Mouse (Mus musculus): Measurements from ENCODE around the gene Slc6a1. TPM values are rescaled to one million over a fixed set of nuclear protein-coding genes. Genes with fewer than 3 reads are reported as not detected.

Gene Slc6a1
- polyA plus RNA-seq (2014; fragmentation: Illumina TruSeq; extraction: RNeasy Lipid Tissue Mini Kit (QIAGEN cat#74804); ENCODE audit: low read depth, low replicate concordance) = not detected

GRCm38 (mm10) chr6:114282469-114283277, at the start of gene Slc6a1:
Gene Slc6a1, plus strand, starts transcription at chr6:114282635.

Other genes starting within 250 kb of the Slc6a1 start
- gene Atp2b2, start 240.0 kb upstream of the Slc6a1 start, polyA plus RNA-seq (2014; fragmentation: Illumina TruSeq; extraction: RNeasy Lipid Tissue Mini Kit (QIAGEN cat#74804); ENCODE audit: low read depth, low replicate concordance) = 0.26 TPM
- gene Slc6a11, start 151.4 kb upstream of the Slc6a1 start, polyA plus RNA-seq (2014; fragmentation: Illumina TruSeq; extraction: RNeasy Lipid Tissue Mini Kit (QIAGEN cat#74804); ENCODE audit: low read depth, low replicate concordance) = not detected
- not detected for gene Hrh1, start 115.3 kb downstream of the Slc6a1 start, polyA plus RNA-seq (2014; fragmentation: Illumina TruSeq; extraction: RNeasy Lipid Tissue Mini Kit (QIAGEN cat#74804); ENCODE audit: low read depth, low replicate concordance)